Mouse (Mus musculus) left cerebral cortex, postnatal 4 days (tissue): ENCODE data around the gene Ano2. TPM values are rescaled to one million over a fixed set of nuclear protein-coding genes. Genes with fewer than 3 reads are reported as not detected.

Experiments used
- DNase-seq: peaks from one replicate; pipeline ENCODE4 v3.0.0-alpha.2; 2022
- intact Hi-C: fragments of 180-260 bp; cut with DNase I; formaldehyde crosslinking; loops from one replicate; pipeline ENCODE4 v1.15.1; 2025
- total RNA-seq, 2 experiments: library from RNA; stranded (reverse); gene quantifications; 2 replicates each; pipeline ENCODE4 v1.2.3; 2021

The Ano2 gene
- total RNA-seq, 2 experiments from 2014 or later: 0.83 to 0.86 TPM

DNA sequence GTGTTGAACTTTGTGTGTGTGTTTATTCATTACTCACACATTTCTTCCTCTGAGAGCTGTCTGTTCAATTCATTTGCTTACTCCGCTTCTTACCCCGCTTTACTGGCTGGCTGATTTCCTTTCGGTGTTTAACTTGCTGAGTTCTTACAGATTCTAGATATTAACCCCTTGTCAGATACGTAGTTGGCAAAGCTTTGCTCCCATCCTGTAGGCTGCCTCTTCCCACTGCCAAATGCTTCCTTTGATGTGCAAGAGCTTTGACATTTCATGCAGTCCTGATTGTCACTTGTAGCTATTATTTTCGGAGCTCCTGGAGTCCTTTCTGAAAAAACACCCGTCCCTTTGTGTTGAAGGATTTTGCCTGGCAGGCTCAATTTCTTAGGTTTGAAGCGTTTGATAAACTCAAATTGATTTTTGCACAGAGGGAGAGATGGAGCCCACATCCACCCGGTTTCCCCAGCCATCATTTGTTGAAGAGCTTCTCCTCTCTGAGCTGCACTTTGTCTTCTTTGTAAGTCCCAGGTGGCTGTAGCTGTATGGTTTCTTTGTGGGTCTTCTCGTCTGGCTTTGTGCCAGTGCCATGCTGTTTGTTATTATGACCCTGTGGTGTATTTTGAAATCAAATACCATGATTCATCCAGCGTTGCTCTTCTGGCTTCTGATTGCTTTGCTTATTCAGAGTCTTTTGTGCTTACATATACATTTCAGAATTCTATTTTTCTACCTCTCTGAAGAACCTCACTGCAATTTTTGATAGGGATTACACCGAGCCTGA lies 47.5 kb downstream of the Ano2 start:
- peak; percentile 69 for DNase-seq
- intact Hi-C loops: no loop called here

DNA sequence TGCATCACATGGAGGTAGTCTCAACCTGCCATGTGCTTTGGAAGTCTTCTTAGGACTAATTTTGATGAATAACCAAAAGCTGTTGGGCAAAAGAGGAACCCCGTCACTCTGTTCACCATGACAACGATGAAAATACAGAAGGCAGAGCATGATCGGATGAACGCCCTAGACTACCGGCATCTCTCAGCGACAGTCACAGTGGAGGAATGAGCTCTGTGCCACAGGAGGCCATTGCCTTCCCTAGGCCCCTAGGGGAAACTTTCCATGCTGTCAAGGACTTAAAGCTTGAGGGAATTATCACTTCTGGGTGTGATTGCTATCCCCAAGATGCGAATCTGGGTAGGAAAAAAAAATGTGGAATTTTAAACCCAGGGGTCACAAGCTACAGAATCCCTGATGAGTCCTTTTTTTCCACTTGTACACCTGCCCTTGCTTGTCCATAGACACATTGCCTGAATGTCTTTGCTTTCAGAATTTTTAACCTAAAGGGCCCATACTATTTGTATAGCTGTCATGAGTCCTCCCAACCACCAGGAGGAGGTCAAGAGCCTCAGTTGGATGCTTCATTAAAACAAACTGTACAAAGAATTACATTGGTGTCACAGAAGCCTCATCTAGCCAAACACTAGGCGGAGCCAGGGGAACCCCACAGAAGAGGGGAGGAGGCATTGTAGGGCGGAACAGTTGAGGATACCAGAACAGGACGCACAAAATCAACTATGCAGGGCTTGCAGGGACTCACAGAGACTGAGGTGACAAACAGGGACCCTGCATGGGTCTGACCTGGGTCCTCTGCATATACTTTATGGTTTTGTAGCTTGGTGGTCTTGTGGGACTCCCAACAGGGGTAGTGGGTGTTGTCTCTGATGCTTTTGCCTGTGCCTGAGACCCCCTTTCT lies 53.2 kb downstream of the Ano2 start:
- intact Hi-C loops: no loop called here
- DNase-seq: no peak

DNA sequence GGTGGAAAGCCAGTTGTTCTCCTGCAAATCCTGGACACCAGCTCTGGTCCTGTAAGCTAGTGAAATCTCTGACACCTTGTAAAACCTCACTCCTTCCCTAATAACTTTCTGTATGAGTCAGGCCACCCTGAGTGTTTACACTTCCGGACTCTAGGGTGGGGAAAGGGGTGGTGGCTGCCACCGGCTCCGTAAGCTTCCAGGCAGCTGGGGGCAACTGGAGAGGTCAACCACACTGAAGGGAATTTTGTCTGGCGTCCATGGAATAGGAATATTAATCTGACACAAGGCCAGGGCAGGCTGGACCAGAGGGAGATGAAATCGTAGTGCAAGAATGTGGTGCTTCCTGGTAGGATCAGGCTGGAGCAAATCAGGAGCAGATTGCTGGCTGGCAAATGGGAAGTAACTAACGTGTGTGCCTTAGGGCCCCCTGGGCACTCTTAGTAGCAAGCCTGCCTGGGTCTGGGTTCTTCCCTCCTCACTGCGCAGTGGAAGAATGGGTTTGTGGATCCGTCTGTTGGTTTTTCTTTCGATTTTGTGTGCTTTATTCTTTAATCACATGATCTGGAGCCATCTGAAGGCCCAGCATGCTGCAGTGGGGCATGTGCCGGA lies 57.2 kb downstream of the Ano2 start:
- DNase-seq: no peak
- intact Hi-C loops: no loop called here

DNA sequence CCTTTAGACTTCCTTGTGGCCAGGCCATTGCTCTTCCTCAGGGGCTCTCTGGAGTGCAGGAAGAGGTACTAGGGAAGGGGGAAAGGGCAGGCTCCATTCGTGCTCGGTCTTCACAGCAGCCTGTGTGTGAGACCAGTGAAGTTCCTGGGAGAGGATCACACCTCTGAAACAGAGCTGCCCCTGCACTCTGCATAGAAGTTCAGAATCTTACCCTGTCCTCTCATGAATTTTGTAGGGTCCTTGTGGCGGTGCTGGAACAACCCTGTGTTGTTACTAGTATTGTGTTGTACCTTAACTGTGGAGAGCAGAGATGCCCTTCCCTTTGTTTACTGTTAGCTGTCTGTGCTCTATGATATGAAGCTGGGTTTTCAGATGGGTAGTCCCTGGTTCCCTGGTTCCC lies 58.4 kb downstream of the Ano2 start:
- intact Hi-C loops: no loop called here
- no peak for DNase-seq

DNA sequence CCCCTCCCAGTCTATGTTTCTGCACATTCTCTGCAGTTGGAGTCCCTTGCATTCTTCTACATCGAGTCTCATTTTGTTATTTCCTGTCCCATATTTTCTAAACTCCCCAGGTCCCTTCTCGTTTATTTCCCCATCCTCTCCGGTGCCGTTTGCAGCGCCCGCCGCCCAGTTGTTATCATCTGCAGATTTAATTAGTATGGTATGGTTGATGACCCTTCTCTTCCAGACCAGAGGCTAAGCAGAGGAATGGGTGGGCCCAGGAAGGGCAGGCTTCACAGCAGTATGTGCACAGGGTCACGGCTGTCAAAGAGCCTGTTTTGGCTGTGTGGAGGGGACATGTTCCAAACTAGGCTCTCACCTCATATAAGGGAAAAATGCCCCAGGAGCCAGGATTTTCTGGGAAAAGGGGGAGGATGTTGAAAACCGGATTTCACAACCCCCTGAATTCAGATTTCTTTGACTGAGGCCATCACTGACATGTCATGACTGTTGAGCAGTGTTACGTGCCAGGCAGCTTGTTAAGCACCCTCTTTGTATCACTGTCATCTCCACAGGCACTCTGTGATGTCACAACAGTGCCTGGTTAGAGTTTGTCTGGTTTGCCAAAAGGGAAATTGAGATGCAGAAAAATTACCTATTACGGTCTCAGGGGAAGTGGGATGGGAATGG lies 72.8 kb downstream of the Ano2 start:
- DNase-seq: no peak
- intact Hi-C loops: no loop called here

DNA sequence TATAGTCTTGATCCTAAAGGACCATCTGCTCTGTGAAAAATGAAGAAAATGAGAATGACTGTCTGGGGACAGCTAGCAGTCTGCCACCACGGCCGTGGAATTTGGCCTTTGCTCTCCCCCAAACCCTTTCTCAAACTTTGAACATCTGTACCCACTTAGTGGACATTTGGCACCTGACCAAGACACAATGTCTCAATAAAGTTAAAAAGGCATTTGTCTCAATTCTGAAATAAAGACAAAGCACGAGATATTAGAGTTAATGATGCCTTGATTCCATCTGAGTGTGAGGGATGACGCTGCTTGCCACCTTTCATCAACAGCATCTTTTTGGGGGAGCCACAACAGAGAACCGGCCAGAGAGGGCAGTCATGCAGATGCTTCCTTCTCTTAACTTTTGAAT lies 83.0 kb downstream of the Ano2 start:
- DNase-seq: no peak
- intact Hi-C loops: no loop called here

DNA sequence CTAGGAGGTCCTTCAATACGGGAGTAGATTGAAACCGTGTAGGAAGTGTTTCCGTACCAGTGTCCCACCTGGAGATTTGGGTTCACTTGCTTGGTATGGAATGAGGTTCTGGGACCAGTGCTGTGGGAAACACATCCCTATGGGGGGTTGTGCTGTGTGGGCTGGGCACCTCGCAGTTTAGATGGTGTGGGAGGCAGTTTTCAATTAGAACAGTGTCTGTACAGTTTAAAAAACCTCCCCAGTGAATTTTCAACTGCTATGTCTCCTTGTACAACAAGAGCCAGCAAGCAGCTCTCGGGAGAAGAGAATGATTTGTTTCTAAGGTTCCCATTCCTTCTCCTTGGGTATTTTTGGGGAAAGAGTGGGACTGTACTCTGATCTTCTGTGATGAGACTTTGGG lies 86.1 kb downstream of the Ano2 start:
- intact Hi-C loops: no loop called here
- DNase-seq: no peak

DNA sequence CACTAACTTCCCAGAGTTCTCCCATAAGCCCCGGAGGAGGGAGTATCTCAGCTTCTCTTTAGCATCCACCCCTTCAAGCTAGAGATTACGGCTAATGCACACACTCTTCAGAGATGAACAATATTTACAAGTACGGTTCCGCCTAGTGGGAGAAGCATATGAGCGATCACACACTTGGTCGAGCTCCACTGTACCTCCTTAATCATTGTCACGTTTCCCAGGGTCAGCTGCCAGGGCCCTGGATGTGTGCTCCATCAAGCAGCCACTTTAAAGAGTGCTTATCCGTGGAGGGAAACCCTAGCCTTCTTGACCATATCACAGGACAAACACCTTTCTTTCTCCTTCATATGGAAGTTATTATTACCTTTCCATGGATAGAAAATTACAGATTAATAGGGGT lies 112.7 kb downstream of the Ano2 start:
- intact Hi-C loops: no loop called here
- no peak for DNase-seq

DNA sequence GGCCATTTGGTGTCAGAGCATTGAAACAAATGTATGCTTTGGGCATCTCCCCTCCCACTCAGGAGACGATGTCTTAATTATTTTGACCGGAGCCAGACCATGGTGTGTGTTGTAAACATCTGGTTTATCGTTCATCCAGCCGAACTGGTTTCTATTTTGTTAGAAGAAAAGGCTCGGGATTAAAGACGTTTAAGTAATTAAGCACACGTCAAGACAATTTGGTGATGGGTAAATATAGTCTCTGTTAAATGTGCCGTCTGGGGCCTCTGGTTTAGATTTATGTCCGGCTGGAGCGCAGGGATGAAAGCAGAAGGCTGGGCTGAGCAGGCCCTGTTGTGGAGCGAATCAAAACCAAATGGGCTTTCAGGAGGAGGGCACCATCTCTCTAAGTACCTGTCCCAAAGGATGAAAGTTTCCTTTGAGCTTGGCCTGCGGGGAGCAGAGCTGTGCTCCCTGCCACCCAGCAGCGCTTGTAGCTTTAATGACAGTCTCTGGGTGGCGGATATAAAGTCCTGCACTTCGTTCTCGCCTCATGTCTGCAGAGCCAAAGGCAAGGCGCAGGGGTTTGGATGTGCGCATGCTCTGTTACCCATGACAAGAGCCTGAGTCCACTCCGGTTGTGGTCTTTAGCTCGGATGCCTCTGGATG lies 113.3 kb downstream of the Ano2 start:
- intact Hi-C loops: no loop called here
- no peak for DNase-seq

DNA sequence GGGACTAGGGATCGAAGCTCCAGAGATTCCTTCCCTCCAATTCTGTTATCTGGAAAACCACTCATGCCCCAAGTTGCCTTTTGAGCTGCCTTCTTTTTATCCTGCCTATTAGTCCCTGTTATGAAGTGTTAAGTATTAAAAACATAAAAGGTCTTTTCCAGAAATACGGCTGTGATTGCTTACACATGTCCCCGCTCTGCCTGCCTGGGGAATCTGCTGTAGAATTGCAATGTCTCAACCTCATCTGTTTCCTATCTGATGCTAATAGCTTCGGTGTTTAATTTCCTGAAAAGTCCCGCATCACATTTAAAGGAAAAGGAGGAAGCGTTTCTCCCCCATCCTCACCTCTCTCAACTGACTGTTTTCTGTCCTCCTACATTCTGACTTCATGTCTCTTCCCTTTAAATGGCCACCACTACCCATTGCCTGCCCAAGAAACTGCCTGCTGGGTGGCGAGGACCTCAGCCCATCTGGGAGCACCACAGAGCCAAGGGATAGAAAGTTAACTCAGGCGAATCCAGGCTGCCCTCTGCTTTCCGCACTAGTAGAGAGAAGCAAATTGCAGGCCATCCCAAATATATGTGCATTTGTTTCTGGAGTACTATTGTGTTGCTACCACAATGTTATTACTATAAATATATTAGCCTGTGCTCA lies 118.9 kb downstream of the Ano2 start:
- no peak for DNase-seq
- intact Hi-C loops: no loop called here

DNA sequence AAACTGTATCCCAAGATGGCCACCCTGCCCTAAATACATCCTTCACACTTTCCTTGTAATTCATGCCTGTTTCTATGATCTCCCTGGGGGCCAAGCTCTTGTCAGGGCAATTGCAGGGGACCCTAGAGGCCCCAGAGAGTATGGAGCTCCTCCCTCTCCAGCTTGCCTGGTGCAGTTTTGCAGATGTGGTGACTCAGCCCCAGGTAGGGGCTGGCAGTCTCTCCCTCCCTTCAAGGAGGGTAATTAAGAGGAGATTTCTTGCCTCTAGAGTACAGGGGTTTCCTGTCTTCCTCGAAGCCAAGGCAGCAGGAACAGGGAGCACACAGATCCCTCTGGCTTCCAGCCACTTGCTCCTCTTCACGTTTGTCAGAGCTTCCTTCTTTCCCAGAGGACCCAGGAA lies 121.2 kb downstream of the Ano2 start:
- intact Hi-C loops: no loop called here
- DNase-seq: no peak

DNA sequence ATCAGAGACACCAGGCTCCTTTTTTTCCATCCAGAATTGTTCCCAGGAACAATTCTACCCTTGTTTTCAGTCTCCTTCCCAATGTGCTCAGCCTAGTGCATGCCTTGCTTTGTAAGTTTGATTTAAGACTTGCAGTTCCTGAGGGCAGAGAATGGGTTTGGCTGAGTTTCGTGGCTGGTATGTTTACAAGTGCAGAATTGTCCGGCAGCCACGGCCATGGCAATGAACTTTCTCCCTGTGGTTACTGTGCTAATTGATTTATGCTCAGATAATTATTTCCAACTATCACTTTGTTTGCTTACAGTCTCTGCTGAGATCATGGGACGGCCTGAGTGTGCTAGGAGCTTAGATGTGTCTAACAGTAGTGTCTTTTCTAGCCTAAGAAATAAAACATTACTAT lies 147.9 kb downstream of the Ano2 start:
- DNase-seq: no peak
- intact Hi-C loops: no loop called here

DNA sequence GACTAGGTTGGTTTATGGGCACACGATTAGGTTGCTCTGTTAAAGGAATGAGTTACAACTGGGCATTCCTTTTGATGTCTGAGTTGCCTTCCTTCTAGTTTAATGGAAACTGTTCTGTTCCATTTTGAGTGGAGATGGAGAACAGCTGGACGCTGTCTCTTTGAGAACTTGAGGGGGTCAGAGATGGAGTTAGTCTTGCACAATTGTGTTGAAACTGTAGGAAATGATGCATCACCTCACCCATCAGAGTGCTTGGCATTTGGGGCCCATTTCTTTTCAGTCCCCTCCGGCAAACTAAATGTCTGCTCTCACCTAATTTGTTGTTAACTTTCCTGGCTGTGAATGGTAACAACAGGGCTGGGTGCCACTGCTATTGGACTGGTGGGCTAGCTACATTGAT lies 151.1 kb downstream of the Ano2 start:
- no peak for DNase-seq
- intact Hi-C loops: no loop called here

DNA sequence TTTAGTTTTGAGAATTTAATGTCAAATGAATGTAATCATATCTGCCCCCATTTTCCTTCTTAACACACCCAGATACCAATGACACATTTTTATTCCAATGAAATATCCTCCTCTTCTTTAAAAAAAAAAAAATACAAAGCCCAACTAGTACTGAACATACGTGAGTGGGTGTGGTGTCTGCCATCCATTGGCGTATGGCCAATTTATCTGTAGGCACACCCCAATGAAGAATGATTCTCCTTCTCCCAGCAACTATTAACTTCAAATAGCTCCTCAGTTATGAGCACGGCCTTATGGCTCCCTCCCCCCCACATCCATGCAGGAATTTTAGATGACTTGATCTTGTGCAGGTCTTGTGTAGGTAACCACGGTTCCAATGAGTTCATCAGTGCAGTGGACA lies 161.0 kb downstream of the Ano2 start:
- intact Hi-C loops: no loop called here
- DNase-seq: no peak

DNA sequence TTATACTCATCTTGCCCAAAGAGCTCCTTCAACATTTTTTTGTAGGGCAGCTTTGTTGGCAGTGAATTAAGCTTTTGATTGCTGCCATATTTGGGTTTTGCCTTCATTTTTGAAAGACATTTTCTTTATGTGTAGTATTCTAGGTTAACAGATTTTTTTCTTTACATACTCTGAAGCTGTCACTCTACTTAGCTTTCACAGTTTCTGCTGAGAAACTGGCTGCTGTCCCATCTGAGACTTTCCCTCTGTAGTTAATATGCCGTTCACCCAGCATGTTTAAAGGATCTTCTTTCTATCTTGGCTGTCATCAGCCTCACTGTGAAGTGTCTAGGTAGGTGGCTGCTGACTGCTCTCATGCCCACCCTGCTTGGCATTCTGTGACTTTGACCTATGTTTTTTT lies 168.1 kb downstream of the Ano2 start:
- intact Hi-C loops: no loop called here
- DNase-seq: no peak

DNA sequence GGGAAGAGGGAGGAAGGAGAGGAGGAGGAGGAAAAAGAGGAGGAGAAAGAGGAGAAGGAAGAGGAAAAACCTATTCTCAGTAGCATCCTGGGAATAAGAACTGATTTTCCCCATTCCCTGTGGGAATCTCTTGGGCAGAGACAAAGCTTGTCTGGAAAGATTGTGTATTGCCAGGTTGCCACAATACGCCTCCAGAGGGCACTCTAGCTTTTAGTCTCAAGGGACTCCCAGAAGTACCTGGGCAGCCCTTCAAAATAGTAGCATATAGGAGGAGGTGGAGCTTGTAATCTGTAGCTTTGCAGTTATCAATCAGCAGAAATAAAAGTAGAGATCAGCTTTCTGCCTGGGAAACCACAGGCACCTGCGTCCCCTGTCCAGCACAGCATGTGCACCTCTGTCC lies 178.3 kb downstream of the Ano2 start:
- intact Hi-C loops: no loop called here
- DNase-seq: peak; percentile 13

DNA sequence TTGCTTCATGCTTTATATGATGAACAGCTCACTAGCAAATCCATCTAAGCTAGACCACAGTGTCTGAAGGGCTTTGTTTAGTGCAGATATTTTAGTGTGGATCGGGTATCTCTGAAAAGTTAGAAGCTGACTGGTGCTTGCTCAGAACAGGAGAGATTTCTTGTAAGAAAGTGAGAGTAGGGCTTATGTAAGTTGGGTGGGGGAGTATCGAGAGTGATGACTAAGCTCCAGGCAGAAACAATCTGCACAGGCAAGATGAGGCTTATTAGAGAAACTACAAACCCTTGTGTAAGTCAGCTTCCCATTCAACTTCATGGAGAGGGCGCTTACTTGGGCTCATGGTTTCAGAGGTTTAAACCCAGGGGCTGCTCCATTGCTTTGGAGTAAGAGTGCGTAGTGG lies 181.3 kb downstream of the Ano2 start:
- DNase-seq: no peak
- intact Hi-C loops: loop anchor here (5.0 kb wide), 1 partner anchor 296 kb away; the partner anchor contains the start of gene Ntf3

DNA sequence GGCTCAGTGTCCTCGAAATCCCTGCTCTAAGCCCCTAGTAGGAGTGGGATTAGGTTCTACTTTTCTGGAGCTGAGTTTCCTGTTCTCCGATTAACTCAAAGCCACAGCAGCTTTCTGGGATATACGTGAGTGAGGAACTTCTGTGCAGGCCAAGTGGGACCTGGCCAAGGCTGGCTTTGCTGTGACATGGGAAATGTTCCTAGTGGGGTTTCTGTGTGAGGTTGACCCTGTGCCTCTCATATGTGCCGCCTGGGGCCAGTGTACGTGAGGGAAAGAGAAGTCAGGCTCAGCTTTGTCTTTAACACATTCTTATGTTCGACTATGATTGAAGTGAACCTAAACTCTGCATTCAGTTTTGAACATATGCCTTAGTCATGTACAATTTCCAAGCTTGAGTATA lies 184.5 kb downstream of the Ano2 start:
- no peak for DNase-seq
- intact Hi-C loops: loop anchor here (5.0 kb wide), 1 partner anchor 293 kb away; the partner anchor contains the start of gene Ntf3

DNA sequence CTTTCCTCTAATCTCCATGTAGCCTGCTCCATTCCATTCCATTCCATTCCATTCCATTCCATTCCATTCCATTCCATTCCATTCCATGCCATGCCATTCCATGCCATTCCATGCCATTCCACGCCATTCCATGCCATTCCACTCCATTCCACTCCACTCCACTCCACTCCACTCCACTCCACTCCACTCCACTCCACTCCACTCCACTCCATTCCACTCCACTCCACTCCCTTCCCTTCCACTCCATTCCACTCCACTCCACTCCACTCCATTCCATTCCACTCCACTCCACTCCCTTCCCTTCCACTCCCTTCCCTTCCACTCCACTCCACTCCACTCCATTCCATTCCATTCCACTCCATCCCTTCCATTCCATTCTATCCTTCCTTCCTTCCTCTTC lies 186.7 kb downstream of the Ano2 start:
- intact Hi-C loops: no loop called here
- no peak for DNase-seq

DNA sequence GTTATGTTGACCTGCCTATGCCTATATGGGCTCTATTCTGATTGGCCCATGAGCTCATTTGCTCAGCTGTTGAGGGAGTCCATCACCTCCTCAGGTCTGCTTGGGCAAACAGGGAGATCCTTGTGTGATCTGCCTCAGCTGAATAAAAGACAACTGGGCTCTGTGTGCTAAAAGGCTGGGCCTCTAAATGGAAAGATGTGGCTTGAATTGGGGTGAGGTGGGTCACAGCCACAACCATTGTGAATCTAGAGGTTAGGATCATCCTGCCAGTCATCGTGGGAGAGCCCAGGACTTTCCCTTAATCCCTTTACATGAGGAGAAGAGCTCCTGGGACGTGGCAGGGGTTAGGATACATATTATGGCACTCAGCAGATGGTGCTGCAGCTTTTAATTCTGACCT lies 188.5 kb downstream of the Ano2 start:
- intact Hi-C loops: no loop called here
- DNase-seq: no peak
